Mouse (Mus musculus) kidney, embryonic 15.5 days (tissue): Measurements from ENCODE around the gene Ell3. TPM values are rescaled to one million over a fixed set of nuclear protein-coding genes. Genes with fewer than 3 reads are reported as not detected.
A peak's percentile ranks its signal among the peaks of the same experiment; 100 is the strongest.
"Not testable (repeated sequence)": the region's sequence is repeated elsewhere in the genome, so short reads cannot be mapped to it uniquely, and the experiment has no call there.

Experiments
- ATAC-seq: fragments of 200-750 bp; cut with Nextera tagmentation; replicated peaks from 2 replicates; pipeline ENCODE4 v1.8.0; 2017; ENCODE audit warnings: moderate TSS enrichment; ENCODE audit not compliant: low FRiP score
- H3K27ac ChIP-seq: fragments of 300-500 bp; sonication (generic); 2 replicates; pipeline ENCODE4 v1.5.1; 2015; ENCODE audit warnings: mild to moderate bottlenecking, inconsistent platforms
- H3K27me3 ChIP-seq: fragments of 300-500 bp; sonication (generic); 2 replicates; pipeline ENCODE4 v1.6.1; 2015; ENCODE audit warnings: inconsistent platforms
- H3K36me3 ChIP-seq: fragments of 300-500 bp; sonication (generic); 2 replicates; pipeline ENCODE4 v1.6.1; 2015; ENCODE audit warnings: inconsistent platforms
- H3K4me1 ChIP-seq: fragments of 300-500 bp; sonication (generic); 2 replicates; pipeline ENCODE4 v1.6.1; 2015; ENCODE audit warnings: inconsistent platforms
- H3K4me2 ChIP-seq: fragments of 300-500 bp; sonication (generic); 2 replicates; pipeline ENCODE4 v1.6.1; 2015; ENCODE audit warnings: moderate library complexity, mild to moderate bottlenecking, inconsistent platforms
- H3K4me3 ChIP-seq: fragments of 300-500 bp; sonication (generic); replicated peaks from 2 replicates; pipeline ENCODE4 v1.5.1; 2015; ENCODE audit warnings: mild to moderate bottlenecking, inconsistent platforms
- H3K9ac ChIP-seq: fragments of 300-500 bp; sonication (generic); 2 replicates; pipeline ENCODE4 v1.6.1; 2015; ENCODE audit warnings: mild to moderate bottlenecking, inconsistent platforms
- H3K9me3 ChIP-seq: fragments of 300-500 bp; sonication (generic); replicated peaks from 2 replicates; pipeline ENCODE4 v1.6.1; 2016; ENCODE audit warnings: inconsistent platforms
- WGBS: fragments of 180-500 bp; shearing (Covaris S2); methylation state at CpG from one replicate; pipeline ENCODE4 v1.1.7; 2015; ENCODE audit warnings: mixed read lengths; 5-methylcytosine and 5-hydroxymethylcytosine counted together
- polyA plus RNA-seq: library from polyadenylated mRNA; unstranded; fragments of >200 nt; fragmentation: Nextera tagmentation; extraction: Ambion mirVana; gene quantifications from 2 replicates; pipeline ENCODE4 v1.2.1, GENCODE M21; 2015

The Ell3 gene
- polyA plus RNA-seq, result 11.2 and 12.9 TPM in 2 replicates

- Histone ChIP-seq H3K4me1 (peaks cover 27% of the 10 kb centered on the region), H3K4me2 (peak within 1 kb of the TSS; percentile 97), H3K9me3 (no peaks in the 10 kb centered on the region), H3K27me3 (no peaks in the 10 kb centered on the region), H3K36me3 (peaks cover 11% of the 10 kb centered on the region), H3K4me3 (peak within 1 kb of the TSS; percentile 61), H3K27ac (no peak within 1 kb of the TSS), H3K9ac (peak within 1 kb of the TSS; percentile 53)
- ATAC-seq, result no peak
- WGBS, result 92% methylated on average over 1 of the region's 1 CpGs
These were observed at the start of gene Ell3 for GRCm38 (mm10) chr2:121444178-121444577. Ell3 (minus strand) TSS chr2:121444278.

DNA sequence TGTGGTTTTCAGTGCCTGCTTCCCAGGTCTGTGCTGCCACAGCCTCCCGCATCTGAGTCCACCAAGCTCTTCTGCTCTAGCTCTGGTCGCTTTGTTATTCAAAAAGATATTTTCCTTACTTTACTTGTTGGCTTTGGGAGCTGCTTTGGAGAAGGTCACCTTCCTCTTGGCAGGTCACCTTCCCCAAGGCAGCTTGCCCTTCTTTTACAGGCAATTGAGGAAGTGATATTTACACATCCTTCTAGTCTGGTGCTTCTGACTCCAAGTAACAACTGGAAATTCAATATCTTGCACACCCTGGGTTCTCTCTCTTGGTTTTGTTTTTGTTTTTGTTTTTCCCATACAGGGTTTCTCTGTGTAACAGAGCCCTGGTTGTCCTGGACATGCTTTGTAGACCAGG is 40.3 kb upstream of the Ell3 start:
- ATAC-seq, H3K4me1 ChIP-seq, H3K4me3 ChIP-seq, H3K36me3 ChIP-seq, H3K9me3 ChIP-seq, H3K4me2 ChIP-seq, H3K27ac ChIP-seq, H3K9ac ChIP-seq, H3K27me3 ChIP-seq: not testable (repeated sequence)
- WGBS, result 73% methylated on average over 2 of the region's 2 CpGs

DNA sequence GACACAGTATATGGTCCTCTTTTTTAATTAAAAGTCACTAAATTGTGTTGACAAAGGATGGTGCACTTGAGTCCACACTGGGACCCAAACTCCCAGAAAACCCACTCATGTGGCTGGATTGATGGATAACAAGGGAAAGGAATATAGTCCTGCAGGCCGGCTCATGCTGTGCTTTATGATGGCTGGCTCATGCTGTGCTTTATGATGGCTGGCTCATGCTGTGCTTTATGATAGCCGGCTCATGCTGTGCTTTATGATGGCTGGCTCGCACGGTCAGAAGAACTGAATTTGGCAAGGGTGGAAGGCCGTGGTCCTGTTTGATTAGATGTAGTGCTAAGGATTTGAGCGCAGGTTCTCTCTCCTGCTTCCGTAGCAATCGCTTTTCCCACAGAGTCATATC is 39.5 kb upstream of the Ell3 start:
- Histone ChIP-seq H3K4me1 (no peaks in the 10 kb centered on the region), H3K27ac (no peak overlapping the region), H3K36me3 (no peaks in the 10 kb centered on the region), H3K4me3 (no peak overlapping the region), H3K4me2 (no peak overlapping the region), H3K9me3 (no peaks in the 10 kb centered on the region), H3K9ac (no peak overlapping the region), H3K27me3 (0 out of 2 replicates have a peak, but pooled peaks cover 6% of the 10 kb centered on the region)
- ATAC-seq, result no peak
- 35% methylated on average over 8 of the region's 8 CpGs for WGBS

GRCm38 (mm10) chr2:121480916-121481315 is 36.8 kb upstream of the Ell3 start:
- H3K4me1 ChIP-seq, H3K36me3 ChIP-seq, H3K4me2 ChIP-seq, H3K27me3 ChIP-seq, H3K9ac ChIP-seq, H3K9me3 ChIP-seq, H3K4me3 ChIP-seq, H3K27ac ChIP-seq, ATAC-seq: not testable (repeated sequence)
- WGBS, result 88% methylated on average over 13 of the region's 13 CpGs

GRCm38 (mm10) chr2:121480498-121480897 is 36.4 kb upstream of the Ell3 start:
- no peak overlapping the region for H3K27ac ChIP-seq
- no peak overlapping the region for H3K4me2 ChIP-seq
- no peak overlapping the region for H3K9ac ChIP-seq
- H3K27me3 ChIP-seq, result 0 out of 2 replicates have a peak, but pooled peaks cover 6% of the 10 kb centered on the region
- no peaks in the 10 kb centered on the region for H3K9me3 ChIP-seq
- no peak for ATAC-seq
- WGBS, result 44% methylated on average over 3 of the region's 3 CpGs
- H3K4me3 ChIP-seq, result no peak overlapping the region
- H3K4me1 ChIP-seq, result no peaks in the 10 kb centered on the region
- no peaks in the 10 kb centered on the region; the same call in 1 of the 2 replicates for H3K36me3 ChIP-seq

DNA sequence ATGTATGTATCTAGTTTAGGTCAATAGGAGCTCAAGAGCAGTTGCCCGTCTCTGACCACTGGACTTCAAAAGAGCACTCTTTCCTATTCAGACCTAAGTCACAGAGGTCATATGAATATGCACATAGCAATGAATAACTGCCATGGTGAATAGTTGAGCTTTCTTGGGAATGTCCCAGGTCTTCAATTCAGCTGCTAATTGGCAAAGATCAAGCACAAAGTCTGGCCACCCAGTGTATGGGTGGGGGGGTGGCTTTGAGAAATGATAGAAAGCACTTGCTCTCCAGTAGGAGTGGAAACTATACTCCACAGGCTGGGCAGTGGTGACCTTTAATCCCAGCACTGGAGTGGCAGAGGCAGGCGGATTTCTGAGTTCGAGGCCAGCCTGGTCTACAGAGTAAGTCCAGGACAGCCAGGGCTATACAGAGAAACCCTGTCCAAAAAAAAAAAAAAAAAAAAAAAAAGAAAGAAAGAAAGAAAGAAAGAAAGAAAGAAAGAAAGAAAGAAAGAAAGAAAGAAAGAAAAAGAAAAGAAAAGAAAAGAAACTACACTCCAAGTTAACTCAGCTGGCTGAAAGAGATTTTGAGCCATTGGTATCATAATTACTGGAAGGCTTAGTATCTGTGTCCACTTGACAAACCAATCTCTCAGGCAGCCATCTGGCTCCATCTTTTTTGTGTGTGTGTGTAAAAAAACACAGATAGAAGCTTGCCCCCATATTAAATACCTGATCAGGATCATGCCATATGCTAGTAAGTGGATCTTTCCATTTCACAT is 33.6 kb upstream of the Ell3 start:
- Histone ChIP-seq H3K36me3 (no peaks in the 10 kb centered on the region; the same call in 1 of the 2 replicates), H3K27me3 (no peaks in the 10 kb centered on the region), H3K4me3 (no peak overlapping the region), H3K9ac (no peak overlapping the region), H3K4me2 (no peak overlapping the region), H3K9me3 (no peaks in the 10 kb centered on the region), H3K4me1 (peaks cover 5% of the 10 kb centered on the region; the same call in 1 of the 2 replicates), H3K27ac (no peak overlapping the region)
- WGBS, result 87% methylated on average over 3 of the region's 3 CpGs
- no peak for ATAC-seq

- not testable (repeated sequence) for H3K9ac ChIP-seq, H3K4me2 ChIP-seq, H3K4me3 ChIP-seq, ATAC-seq, H3K9me3 ChIP-seq, H3K4me1 ChIP-seq, H3K27me3 ChIP-seq, H3K36me3 ChIP-seq, H3K27ac ChIP-seq
- WGBS, result 98% methylated on average over 2 of the region's 2 CpGs
These were observed 31.2 kb upstream of the Ell3 start for GRCm38 (mm10) chr2:121475306-121475705.

DNA sequence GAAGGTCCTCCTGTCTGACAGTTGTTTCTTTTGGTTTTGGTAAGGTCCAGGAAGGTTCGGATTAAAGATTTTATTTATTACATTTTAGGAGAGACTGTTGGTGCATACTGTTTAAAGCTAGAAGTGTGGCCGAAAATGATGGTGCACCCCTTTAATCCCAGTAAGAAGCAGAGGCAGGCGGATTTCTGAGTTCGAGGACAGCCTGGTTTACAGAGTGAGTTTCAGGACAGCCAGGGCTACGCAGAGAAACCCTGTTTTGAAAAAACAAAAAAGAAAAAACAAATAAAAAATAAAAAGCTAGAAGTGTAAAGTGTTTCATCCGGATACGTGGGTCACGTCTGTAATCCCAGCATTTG is 30.1 kb upstream of the Ell3 start:
- H3K4me1 ChIP-seq, result peaks cover 5% of the 10 kb centered on the region; the same call in 1 of the 2 replicates
- H3K36me3 ChIP-seq, result peaks cover 4% of the 10 kb centered on the region; the same call in 1 of the 2 replicates
- peak overlapping the region; percentile 70 for H3K4me2 ChIP-seq
- peak overlapping the region; percentile 60 for H3K9ac ChIP-seq
- H3K27me3 ChIP-seq, result no peaks in the 10 kb centered on the region
- no peaks in the 10 kb centered on the region for H3K9me3 ChIP-seq
- H3K27ac ChIP-seq, result peak overlapping the region; percentile 75; the same call in 1 of the 2 replicates
- H3K4me3 ChIP-seq, result peak overlapping the region; percentile 70
- no peak for ATAC-seq
- WGBS, result 29% methylated on average over 8 of the region's 8 CpGs

- H3K9me3 ChIP-seq, H3K27me3 ChIP-seq, H3K4me1 ChIP-seq, H3K36me3 ChIP-seq: not testable (repeated sequence)
- H3K4me2 ChIP-seq, result peak within 1 kb of the TSS; percentile 70
- peak within 1 kb of the TSS; percentile 70 for H3K4me3 ChIP-seq
- ATAC-seq, result peak; percentile 91
- 7% methylated on average over 39 of the region's 41 CpGs for WGBS
- peak within 1 kb of the TSS; percentile 75; the same call in 1 of the 2 replicates for H3K27ac ChIP-seq
- peak within 1 kb of the TSS; percentile 60 for H3K9ac ChIP-seq
These were observed 29.5 kb upstream of the Ell3 start, which contains the start of gene Mfap1b for GRCm38 (mm10) chr2:121473301-121474179. Mfap1b (minus strand) TSS chr2:121474067.

GRCm38 (mm10) chr2:121472783-121473182 is 28.7 kb upstream of the Ell3 start:
- not testable (repeated sequence) for H3K9me3 ChIP-seq, H3K4me1 ChIP-seq, H3K27me3 ChIP-seq, ATAC-seq, H3K9ac ChIP-seq, H3K27ac ChIP-seq, H3K36me3 ChIP-seq
- Histone ChIP-seq H3K4me3 (peak overlapping the region; percentile 70), H3K4me2 (peak overlapping the region; percentile 70)
- WGBS, result 91% methylated on average over 3 of the region's 3 CpGs

- not testable (repeated sequence) for H3K9ac ChIP-seq, H3K27me3 ChIP-seq, H3K4me2 ChIP-seq, ATAC-seq, H3K36me3 ChIP-seq, H3K27ac ChIP-seq, H3K4me3 ChIP-seq, H3K4me1 ChIP-seq, H3K9me3 ChIP-seq
- 66% methylated on average over 3 of the region's 6 CpGs for WGBS
These were observed 24.9 kb upstream of the Ell3 start for GRCm38 (mm10) chr2:121468982-121469381.

GRCm38 (mm10) chr2:121460071-121460470 is 16.0 kb upstream of the Ell3 start:
- Histone ChIP-seq H3K4me3 (no peak overlapping the region), H3K27me3 (no peaks in the 10 kb centered on the region), H3K4me2 (no peak overlapping the region), H3K9ac (no peak overlapping the region), H3K27ac (no peak overlapping the region), H3K9me3 (no peaks in the 10 kb centered on the region), H3K36me3 (peaks cover 30% of the 10 kb centered on the region), H3K4me1 (peaks cover 12% of the 10 kb centered on the region)
- ATAC-seq, result no peak
- WGBS, result 43% methylated on average over 2 of the region's 2 CpGs
